Mouse (Mus musculus): Measurements from ENCODE around the gene Gm14412. TPM values are rescaled to one million over a fixed set of nuclear protein-coding genes. Genes with fewer than 3 reads are reported as not detected.
"Not testable (repeated sequence)": the region's sequence is repeated elsewhere in the genome, so short reads cannot be mapped to it uniquely, and the experiment has no call there.

Gene Gm14412
- polyA plus RNA-seq (2015; fragmentation: Nextera tagmentation; extraction: Ambion mirVana) = 0.24 and 0.26 TPM in 2 replicates

DNA sequence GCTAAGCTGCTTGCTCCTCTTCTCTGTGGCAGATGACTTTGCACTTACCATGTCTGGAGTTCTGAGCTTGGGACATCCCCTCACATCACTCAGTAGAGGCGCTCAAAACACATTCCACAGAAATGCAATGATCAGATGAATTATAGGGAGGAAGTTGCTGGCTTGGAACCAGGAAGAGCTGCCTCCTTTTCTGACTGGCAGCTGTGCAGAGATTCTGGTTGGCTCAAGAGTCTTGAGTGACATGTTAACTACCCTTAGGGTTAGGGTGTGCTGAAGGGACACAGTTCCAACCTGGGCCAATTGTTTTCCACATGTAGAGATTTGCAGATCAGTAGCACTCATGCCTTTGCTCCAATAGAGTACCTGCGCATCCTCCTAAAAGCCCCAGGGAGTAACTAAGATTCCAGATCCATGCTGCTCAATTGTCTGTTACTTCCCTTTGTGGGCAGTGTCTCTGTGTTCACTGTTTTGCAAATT lies at the start of gene Gm14412:
Gene Gm14412, minus strand, starts transcription at position 51 of the 477 bp plus-strand sequence.
- H3K36me3 ChIP-seq (ENCODE audit: insufficient read depth, low read length); H3K27ac ChIP-seq; H3K27me3 ChIP-seq (ENCODE audit: insufficient read depth, low read length); H3K4me1 ChIP-seq (replicated peaks; ENCODE audit: insufficient read depth, low read length); H3K4me3 ChIP-seq (replicated peaks; ENCODE audit: low read depth, low read length); H3K9ac ChIP-seq (ENCODE audit: low read depth, low read length); ATAC-seq (replicated peaks; ENCODE audit: low FRiP score, low read depth); H3K4me2 ChIP-seq (ENCODE audit: low read length); H3K9me3 ChIP-seq (replicated peaks; ENCODE audit: low read length); DNase-seq (ENCODE audit: low spot score): not testable (repeated sequence)
- 83% methylated on average over 2 of the region's 2 CpGs for WGBS

DNA sequence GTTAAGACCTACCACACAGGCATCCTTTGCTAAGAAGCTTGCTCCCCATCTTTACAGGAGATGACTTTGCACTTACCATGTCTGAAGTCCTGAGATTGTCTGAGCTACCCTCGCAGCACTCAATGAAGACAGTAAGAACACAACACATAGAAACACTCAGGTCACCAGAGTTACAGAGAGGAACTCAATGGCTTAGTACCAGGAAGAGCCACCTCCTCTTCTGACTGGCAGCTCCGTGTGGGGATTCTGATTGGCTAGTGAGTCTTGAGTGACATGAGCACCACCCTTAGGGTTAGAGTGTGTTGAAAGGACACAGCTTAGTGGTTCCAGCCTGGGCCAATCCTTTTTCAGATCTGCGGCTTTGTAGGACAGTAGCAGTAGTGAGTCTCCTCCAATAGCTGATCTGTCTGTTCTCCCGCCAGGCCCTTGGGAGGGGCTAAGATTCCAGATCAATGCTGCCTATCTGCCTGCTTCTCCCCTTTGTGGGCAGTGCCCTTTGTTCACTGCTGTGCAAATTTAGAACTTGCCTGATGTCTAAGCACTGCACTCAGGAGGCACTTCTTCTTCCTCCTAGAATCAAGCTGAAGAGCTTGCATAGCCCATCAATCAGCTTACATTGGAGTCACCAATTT lies 5.7 kb upstream of the Gm14412 start:
- WGBS = 91% methylated on average over 4 of the region's 4 CpGs
- H3K27me3 ChIP-seq (ENCODE audit: insufficient read depth, low read length); H3K4me3 ChIP-seq (replicated peaks; ENCODE audit: low read depth, low read length); H3K9me3 ChIP-seq (replicated peaks; ENCODE audit: low read length); DNase-seq (ENCODE audit: low spot score); H3K27ac ChIP-seq; H3K9ac ChIP-seq (ENCODE audit: low read depth, low read length); H3K36me3 ChIP-seq (ENCODE audit: insufficient read depth, low read length); H3K4me2 ChIP-seq (ENCODE audit: low read length); H3K4me1 ChIP-seq (replicated peaks; ENCODE audit: insufficient read depth, low read length); ATAC-seq (replicated peaks; ENCODE audit: low FRiP score, low read depth): not testable (repeated sequence)

DNA sequence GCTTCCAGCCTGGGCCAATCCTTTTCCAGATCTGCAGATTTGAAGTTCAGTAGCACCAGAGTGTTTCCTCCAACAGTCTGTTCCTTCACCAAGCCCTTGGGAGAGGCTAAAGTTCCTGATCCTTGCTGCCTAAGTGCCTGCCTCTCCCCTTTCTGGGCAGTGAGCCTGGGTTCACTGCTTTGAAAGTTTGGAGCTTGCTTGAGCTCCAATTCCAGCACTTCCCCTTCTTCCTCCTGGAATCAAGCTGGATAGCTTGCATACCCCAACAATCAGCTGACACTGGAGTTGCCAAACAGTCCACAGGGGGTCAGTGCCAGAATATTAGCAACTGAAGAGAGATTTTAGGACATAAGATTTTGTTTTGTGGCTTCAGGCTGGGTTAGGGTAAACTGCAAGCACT lies 2.7 kb downstream of the Gm14412 start:
- H3K4me1 ChIP-seq (replicated peaks; ENCODE audit: insufficient read depth, low read length); H3K9ac ChIP-seq (ENCODE audit: low read depth, low read length); H3K36me3 ChIP-seq (ENCODE audit: insufficient read depth, low read length); H3K4me2 ChIP-seq (ENCODE audit: low read length); H3K27ac ChIP-seq; H3K9me3 ChIP-seq (replicated peaks; ENCODE audit: low read length); H3K27me3 ChIP-seq (ENCODE audit: insufficient read depth, low read length); ATAC-seq (replicated peaks; ENCODE audit: low FRiP score, low read depth); DNase-seq (ENCODE audit: low spot score); H3K4me3 ChIP-seq (replicated peaks; ENCODE audit: low read depth, low read length): not testable (repeated sequence)

DNA sequence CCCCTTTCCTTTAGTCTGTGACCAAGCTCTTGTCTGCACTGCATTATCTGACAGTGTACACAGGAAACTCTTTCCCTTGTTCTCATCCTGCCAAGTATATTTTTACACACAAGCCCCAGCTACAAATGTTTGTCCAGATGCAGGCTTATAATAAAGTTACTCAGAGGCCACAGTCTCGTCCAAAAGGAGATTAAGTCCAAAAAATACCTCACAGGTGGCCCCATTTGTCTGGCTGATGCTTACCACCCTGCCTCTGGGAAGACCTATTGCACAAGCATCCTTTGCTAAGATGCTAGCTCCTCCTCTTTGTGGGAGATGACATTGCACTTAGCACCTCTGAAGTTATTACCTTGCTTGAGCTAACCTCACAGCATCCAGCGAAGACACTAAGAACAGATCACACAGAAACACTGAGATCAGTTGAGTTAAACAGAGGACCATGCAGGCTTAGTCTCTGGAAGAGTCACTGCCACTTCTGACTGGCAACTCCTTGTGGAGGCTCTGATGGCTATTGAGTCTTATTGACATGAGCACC lies 3.3 kb downstream of the Gm14412 start:
- H3K27ac ChIP-seq; H3K4me1 ChIP-seq (replicated peaks; ENCODE audit: insufficient read depth, low read length); H3K9me3 ChIP-seq (replicated peaks; ENCODE audit: low read length); DNase-seq (ENCODE audit: low spot score); H3K36me3 ChIP-seq (ENCODE audit: insufficient read depth, low read length); H3K9ac ChIP-seq (ENCODE audit: low read depth, low read length); H3K4me3 ChIP-seq (replicated peaks; ENCODE audit: low read depth, low read length); H3K4me2 ChIP-seq (ENCODE audit: low read length); H3K27me3 ChIP-seq (ENCODE audit: insufficient read depth, low read length); ATAC-seq (replicated peaks; ENCODE audit: low FRiP score, low read depth): not testable (repeated sequence)
- WGBS = 58% methylated on average over 2 of the region's 2 CpGs

DNA sequence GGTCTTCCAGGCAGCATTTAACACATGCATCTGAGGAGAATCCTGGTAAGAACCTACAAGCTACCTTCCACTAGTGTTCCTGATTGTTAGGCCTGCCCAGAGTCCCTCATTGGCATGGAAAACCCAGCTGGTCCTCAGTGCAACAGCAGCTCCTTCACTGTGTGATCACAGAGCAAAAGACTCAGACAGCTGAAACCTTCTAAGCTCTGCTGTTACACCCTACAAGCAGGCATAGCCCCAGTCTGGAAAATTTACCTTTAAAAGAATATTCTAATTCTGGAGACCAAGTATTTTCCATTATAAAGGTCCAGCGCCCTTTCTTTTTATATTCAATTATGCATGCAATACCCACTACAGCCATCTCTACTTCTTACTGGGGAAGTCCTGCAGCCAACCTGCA lies 5.1 kb downstream of the Gm14412 start:
- H3K4me1 ChIP-seq (replicated peaks; ENCODE audit: insufficient read depth, low read length) = no peaks in the 10 kb centered on the region
- TF ChIP-seq CTCF (IDR thresholded peaks at IDR 0.05; ENCODE audit: low read depth) = no peak
- H3K4me2 ChIP-seq (ENCODE audit: low read length) = no peak overlapping the region
- H3K9me3 ChIP-seq (replicated peaks; ENCODE audit: low read length) = no peaks in the 10 kb centered on the region
- DNase-seq (ENCODE audit: low spot score) (no peak), ATAC-seq (replicated peaks; ENCODE audit: low FRiP score, low read depth) (no peak)
- no peak overlapping the region for H3K27ac ChIP-seq
- no peak overlapping the region for H3K9ac ChIP-seq (ENCODE audit: low read depth, low read length)
- no peaks in the 10 kb centered on the region for H3K36me3 ChIP-seq (ENCODE audit: insufficient read depth, low read length)
- H3K4me3 ChIP-seq (replicated peaks; ENCODE audit: low read depth, low read length) = no peak overlapping the region
- WGBS = 77% methylated on average over 1 of the region's 1 CpGs
- H3K27me3 ChIP-seq (ENCODE audit: insufficient read depth, low read length) = no peaks in the 10 kb centered on the region

DNA sequence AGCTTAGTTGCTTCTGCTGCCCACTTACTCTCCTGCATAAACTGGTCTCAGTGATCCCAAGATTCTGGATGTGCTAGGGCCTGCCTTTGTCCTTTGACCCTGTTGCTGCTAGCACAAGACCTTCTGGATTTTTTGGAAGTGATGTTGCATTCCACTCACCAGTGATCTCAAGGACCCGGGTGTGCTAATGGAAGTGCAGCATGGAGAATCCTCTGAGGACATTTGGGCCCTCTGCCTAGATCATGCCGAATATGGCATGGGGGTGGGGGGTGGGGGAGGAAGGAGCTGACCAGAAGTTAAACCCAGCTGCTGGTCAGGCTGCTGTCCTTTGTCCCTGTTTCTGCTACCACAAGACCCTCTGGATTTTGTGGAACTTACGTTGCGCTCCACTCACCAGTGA lies 14.5 kb downstream of the Gm14412 start:
- not testable (repeated sequence) for ATAC-seq (replicated peaks; ENCODE audit: low FRiP score, low read depth); H3K4me3 ChIP-seq (replicated peaks; ENCODE audit: low read depth, low read length); H3K4me1 ChIP-seq (replicated peaks; ENCODE audit: insufficient read depth, low read length); H3K9ac ChIP-seq (ENCODE audit: low read depth, low read length); H3K27ac ChIP-seq; H3K27me3 ChIP-seq (ENCODE audit: insufficient read depth, low read length); H3K4me2 ChIP-seq (ENCODE audit: low read length); H3K9me3 ChIP-seq (replicated peaks; ENCODE audit: low read length); DNase-seq (ENCODE audit: low spot score); H3K36me3 ChIP-seq (ENCODE audit: insufficient read depth, low read length)
- 93% methylated on average over 4 of the region's 4 CpGs for WGBS

DNA sequence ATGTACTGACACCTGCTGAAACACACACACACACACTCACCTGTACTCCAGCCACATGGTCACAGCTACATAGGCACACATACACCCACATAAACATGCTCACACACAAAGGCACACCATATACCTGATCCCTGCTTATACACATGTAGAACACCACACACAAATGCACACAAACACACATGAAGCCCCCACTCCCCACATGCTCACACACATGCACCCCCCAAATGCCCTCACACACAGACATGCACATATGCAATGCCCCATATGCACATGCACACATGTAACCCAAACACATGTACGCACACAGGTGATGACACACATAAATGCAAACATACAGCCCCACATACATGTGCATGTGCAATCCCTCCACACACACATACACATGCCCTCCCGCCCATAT lies 19.1 kb downstream of the Gm14412 start:
- not testable (repeated sequence) for H3K4me3 ChIP-seq (replicated peaks; ENCODE audit: low read depth, low read length); H3K9me3 ChIP-seq (replicated peaks; ENCODE audit: low read length); DNase-seq (ENCODE audit: low spot score); H3K4me2 ChIP-seq (ENCODE audit: low read length); H3K36me3 ChIP-seq (ENCODE audit: insufficient read depth, low read length); H3K27me3 ChIP-seq (ENCODE audit: insufficient read depth, low read length); H3K27ac ChIP-seq; H3K4me1 ChIP-seq (replicated peaks; ENCODE audit: insufficient read depth, low read length); H3K9ac ChIP-seq (ENCODE audit: low read depth, low read length); ATAC-seq (replicated peaks; ENCODE audit: low FRiP score, low read depth)
- no CpG with 5 or more reads among the region's 2 CpGs for WGBS

DNA sequence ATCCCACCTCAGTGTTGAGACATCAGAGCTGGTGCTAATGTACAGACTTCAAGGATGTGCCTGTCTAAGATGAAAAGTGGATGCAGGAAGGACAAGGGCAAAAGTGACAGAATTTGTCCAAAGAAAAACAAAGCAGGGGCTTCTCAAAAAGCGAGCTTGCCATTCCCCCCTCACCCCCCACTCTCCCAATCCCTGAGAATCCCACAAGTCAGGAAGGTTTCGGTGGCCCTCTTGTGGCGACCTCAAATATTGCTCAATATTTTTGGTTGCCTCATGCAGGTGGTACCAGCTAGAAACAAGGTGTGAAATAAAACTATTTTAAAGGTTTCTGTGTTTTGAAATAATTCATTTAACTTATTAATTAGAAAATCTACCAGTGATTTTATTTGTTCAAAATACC lies 40.4 kb downstream of the Gm14412 start:
- H3K9me3 ChIP-seq (replicated peaks; ENCODE audit: low read length); ATAC-seq (replicated peaks; ENCODE audit: low FRiP score, low read depth); H3K27ac ChIP-seq; DNase-seq (ENCODE audit: low spot score); H3K9ac ChIP-seq (ENCODE audit: low read depth, low read length); H3K4me1 ChIP-seq (replicated peaks; ENCODE audit: insufficient read depth, low read length); H3K4me3 ChIP-seq (replicated peaks; ENCODE audit: low read depth, low read length); H3K4me2 ChIP-seq (ENCODE audit: low read length); H3K36me3 ChIP-seq (ENCODE audit: insufficient read depth, low read length); H3K27me3 ChIP-seq (ENCODE audit: insufficient read depth, low read length): not testable (repeated sequence)
- WGBS = 17% methylated on average over 3 of the region's 3 CpGs

DNA sequence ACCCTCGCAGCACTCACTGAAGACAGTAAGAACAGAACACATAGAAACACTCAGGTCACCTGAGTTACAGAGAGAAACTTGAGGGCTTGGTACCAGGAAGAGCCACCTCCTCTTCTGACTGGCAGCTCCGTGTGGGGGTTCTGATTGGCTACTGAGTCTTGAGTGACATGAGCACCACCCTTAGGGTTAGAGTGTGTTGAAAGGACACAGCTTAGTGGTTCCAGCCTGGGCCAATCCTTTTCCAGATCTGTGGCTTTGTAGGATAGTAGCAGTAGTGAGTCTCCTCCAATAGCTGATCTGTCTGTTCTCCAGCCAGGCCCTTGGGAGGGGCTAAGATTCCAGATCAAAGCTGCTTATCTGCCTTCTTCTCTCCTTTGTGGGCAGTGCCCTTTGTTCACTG lies 46.4 kb downstream of the Gm14412 start:
- not testable (repeated sequence) for H3K9ac ChIP-seq (ENCODE audit: low read depth, low read length); H3K9me3 ChIP-seq (replicated peaks; ENCODE audit: low read length); DNase-seq (ENCODE audit: low spot score); H3K36me3 ChIP-seq (ENCODE audit: insufficient read depth, low read length); ATAC-seq (replicated peaks; ENCODE audit: low FRiP score, low read depth); H3K27ac ChIP-seq; H3K4me1 ChIP-seq (replicated peaks; ENCODE audit: insufficient read depth, low read length); H3K4me2 ChIP-seq (ENCODE audit: low read length); H3K4me3 ChIP-seq (replicated peaks; ENCODE audit: low read depth, low read length); H3K27me3 ChIP-seq (ENCODE audit: insufficient read depth, low read length)
- 72% methylated on average over 2 of the region's 2 CpGs for WGBS
